Mouse (Mus musculus) limb, embryonic 13.5 days (tissue): Measurements from ENCODE around the gene Casc3. TPM values are rescaled to one million over a fixed set of nuclear protein-coding genes. Genes with fewer than 3 reads are reported as not detected.

Experiments used
- ATAC-seq: fragments of 200-750 bp; cut with Nextera tagmentation; 2 replicates; pipeline ENCODE4 v1.8.0; 2017; ENCODE audit warnings: low read depth, moderate number of reproducible peaks, moderate TSS enrichment; ENCODE audit not compliant: low FRiP score
- H3K27ac ChIP-seq: fragments of 300-500 bp; sonication (generic); 2 replicates; pipeline ENCODE4 v1.5.1; 2015; ENCODE audit warnings: inconsistent platforms, mild to moderate bottlenecking, moderate library complexity
- H3K27me3 ChIP-seq: fragments of 300-500 bp; sonication (generic); 2 replicates; pipeline ENCODE4 v1.6.1; 2015; ENCODE audit warnings: mild to moderate bottlenecking, inconsistent platforms
- H3K36me3 ChIP-seq: fragments of 300-500 bp; sonication (generic); 2 replicates; pipeline ENCODE4 v1.6.1; 2015; ENCODE audit warnings: inconsistent platforms, mild to moderate bottlenecking, moderate library complexity
- H3K4me1 ChIP-seq: fragments of 300-500 bp; sonication (generic); 2 replicates; pipeline ENCODE4 v1.6.1; 2015; ENCODE audit warnings: inconsistent platforms
- H3K4me2 ChIP-seq: fragments of 300-500 bp; sonication (generic); replicated peaks from 2 replicates; pipeline ENCODE4 v1.6.1; 2015; ENCODE audit warnings: inconsistent platforms, mild to moderate bottlenecking, moderate library complexity
- H3K4me3 ChIP-seq: fragments of 300-500 bp; sonication (generic); 2 replicates; pipeline ENCODE4 v1.5.1; 2015; ENCODE audit warnings: moderate library complexity, mild to moderate bottlenecking, inconsistent platforms
- H3K9ac ChIP-seq: fragments of 300-500 bp; sonication (generic); 2 replicates; pipeline ENCODE4 v1.6.1; 2015; ENCODE audit warnings: mild to moderate bottlenecking, inconsistent platforms
- H3K9me3 ChIP-seq: fragments of 300-500 bp; sonication (generic); 2 replicates; pipeline ENCODE4 v1.6.1; 2016; ENCODE audit warnings: inconsistent platforms
- WGBS: fragments of 180-500 bp; shearing (Covaris S2); methylation state at CpG from one replicate; pipeline ENCODE4 v1.1.7; 2015; 5-methylcytosine and 5-hydroxymethylcytosine counted together
- polyA plus RNA-seq: library from polyadenylated mRNA; unstranded; fragments of >200 nt; fragmentation: Nextera tagmentation; extraction: Ambion mirVana; gene quantifications from 2 replicates; pipeline ENCODE4 v1.2.1, GENCODE M21; 2015

Casc3 gene
- polyA plus RNA-seq, 1 experiment from 2014 or later = 39.5 TPM

GRCm38 (mm10) chr11:98786359-98787214, 18.1 kb upstream of the Casc3 start:
- Histone ChIP-seq H3K4me2 (peak overlapping the region; percentile 44), H3K4me1 (peaks cover 72% of the 10 kb centered on the region), H3K27me3 (no peaks in the 10 kb centered on the region), H3K9me3 (no peaks in the 10 kb centered on the region), H3K27ac (peak overlapping the region; percentile 86), H3K36me3 (no peaks in the 10 kb centered on the region), H3K9ac (no peak overlapping the region), H3K4me3 (no peak overlapping the region)
- WGBS = 3% methylated on average over 15 of the region's 15 CpGs
- ATAC-seq = peak; percentile 24

GRCm38 (mm10) chr11:98787229-98787628, 17.5 kb upstream of the Casc3 start:
- Histone ChIP-seq H3K27ac (peak overlapping the region; percentile 52), H3K4me3 (no peak overlapping the region), H3K27me3 (no peaks in the 10 kb centered on the region), H3K36me3 (no peaks in the 10 kb centered on the region), H3K4me1 (peaks cover 66% of the 10 kb centered on the region), H3K9me3 (no peaks in the 10 kb centered on the region), H3K9ac (no peak overlapping the region), H3K4me2 (peak overlapping the region; percentile 44; the same call in 1 of the 2 replicates)
- no peak for ATAC-seq
- WGBS = 37% methylated on average over 7 of the region's 7 CpGs

- H3K9ac ChIP-seq = no peak overlapping the region
- no peak for ATAC-seq
- H3K9me3 ChIP-seq = no peaks in the 10 kb centered on the region
- no peak overlapping the region for H3K4me2 ChIP-seq
- H3K27ac ChIP-seq = peak overlapping the region; percentile 52; the same call in 1 of the 2 replicates
- 88% methylated on average over 1 of the region's 1 CpGs for WGBS
- H3K27me3 ChIP-seq = no peaks in the 10 kb centered on the region
- H3K4me1 ChIP-seq = peaks cover 61% of the 10 kb centered on the region
- H3K4me3 ChIP-seq = no peak overlapping the region
- no peaks in the 10 kb centered on the region for H3K36me3 ChIP-seq
Observed at GRCm38 (mm10) chr11:98787691-98788090, 17.0 kb upstream of the Casc3 start.

- Histone ChIP-seq H3K9me3 (no peaks in the 10 kb centered on the region), H3K36me3 (no peaks in the 10 kb centered on the region), H3K27ac (peak overlapping the region; percentile 78; the same call in 1 of the 2 replicates), H3K4me3 (peak overlapping the region; percentile 58; the same call in 1 of the 2 replicates), H3K27me3 (no peaks in the 10 kb centered on the region), H3K9ac (no peak overlapping the region), H3K4me2 (peak overlapping the region; percentile 91), H3K4me1 (peaks cover 57% of the 10 kb centered on the region)
- WGBS = 91% methylated on average over 5 of the region's 5 CpGs
- ATAC-seq = no peak
Observed at GRCm38 (mm10) chr11:98788139-98788538, 16.6 kb upstream of the Casc3 start.

- H3K4me1 ChIP-seq = peaks cover 55% of the 10 kb centered on the region
- peak; percentile 77 for ATAC-seq
- 12% methylated on average over 18 of the region's 18 CpGs for WGBS
Observed at GRCm38 (mm10) chr11:98788550-98789218, 16.0 kb upstream of the Casc3 start.

GRCm38 (mm10) chr11:98789219-98789807, 15.4 kb upstream of the Casc3 start:
- Histone ChIP-seq H3K27me3 (no peaks in the 10 kb centered on the region), H3K9ac (peak overlapping the region; percentile 68), H3K36me3 (no peaks in the 10 kb centered on the region), H3K9me3 (no peaks in the 10 kb centered on the region), H3K27ac (peak overlapping the region; percentile 65), H3K4me2 (peak overlapping the region; percentile 91), H3K4me3 (peak overlapping the region; percentile 58), H3K4me1 (peaks cover 55% of the 10 kb centered on the region)
- 1% methylated on average over 25 of the region's 25 CpGs for WGBS
- peak; percentile 16; the same call in 1 of the 2 replicates for ATAC-seq

More at GRCm38 (mm10) chr11:98788550-98789218, 16.0 kb upstream of the Casc3 start:
- no peaks in the 10 kb centered on the region for H3K9me3 ChIP-seq
- H3K27ac ChIP-seq = peak overlapping the region; percentile 78
- no peaks in the 10 kb centered on the region for H3K27me3 ChIP-seq
- H3K9ac ChIP-seq = peak overlapping the region; percentile 68
- peak overlapping the region; percentile 91 for H3K4me2 ChIP-seq
- H3K36me3 ChIP-seq = no peaks in the 10 kb centered on the region
- peak overlapping the region; percentile 58 for H3K4me3 ChIP-seq

- Histone ChIP-seq H3K27ac (peak overlapping the region; percentile 65; the same call in 1 of the 2 replicates), H3K9me3 (no peaks in the 10 kb centered on the region), H3K27me3 (no peaks in the 10 kb centered on the region), H3K4me3 (peak overlapping the region; percentile 58), H3K4me1 (peaks cover 52% of the 10 kb centered on the region), H3K36me3 (no peaks in the 10 kb centered on the region), H3K4me2 (peak overlapping the region; percentile 91), H3K9ac (peak overlapping the region; percentile 68)
- WGBS = 29% methylated on average over 5 of the region's 5 CpGs
- no peak for ATAC-seq
Observed at GRCm38 (mm10) chr11:98789824-98790223, 14.9 kb upstream of the Casc3 start.

- Histone ChIP-seq H3K4me3 (no peak overlapping the region), H3K4me2 (no peak overlapping the region), H3K27ac (no peak overlapping the region), H3K4me1 (peaks cover 43% of the 10 kb centered on the region), H3K36me3 (no peaks in the 10 kb centered on the region), H3K9ac (no peak overlapping the region), H3K9me3 (no peaks in the 10 kb centered on the region), H3K27me3 (no peaks in the 10 kb centered on the region)
- 80% methylated on average over 5 of the region's 5 CpGs for WGBS
- ATAC-seq = no peak
Observed at GRCm38 (mm10) chr11:98790631-98791205, 14.0 kb upstream of the Casc3 start.

GRCm38 (mm10) chr11:98791448-98791847, 13.3 kb upstream of the Casc3 start:
- WGBS = 73% methylated on average over 1 of the region's 1 CpGs
- Histone ChIP-seq H3K4me3 (no peak overlapping the region), H3K4me2 (no peak overlapping the region), H3K36me3 (no peaks in the 10 kb centered on the region), H3K27me3 (no peaks in the 10 kb centered on the region), H3K4me1 (peaks cover 36% of the 10 kb centered on the region), H3K9ac (no peak overlapping the region), H3K9me3 (no peaks in the 10 kb centered on the region), H3K27ac (no peak overlapping the region)
- no peak for ATAC-seq

GRCm38 (mm10) chr11:98792081-98792480, 12.6 kb upstream of the Casc3 start:
- ATAC-seq = no peak
- H3K9ac ChIP-seq = no peak overlapping the region
- H3K27me3 ChIP-seq = no peaks in the 10 kb centered on the region
- no peaks in the 10 kb centered on the region for H3K9me3 ChIP-seq
- no peak overlapping the region for H3K27ac ChIP-seq
- no peak overlapping the region for H3K4me3 ChIP-seq
- H3K4me2 ChIP-seq = no peak overlapping the region
- H3K4me1 ChIP-seq = peaks cover 31% of the 10 kb centered on the region
- no peaks in the 10 kb centered on the region for H3K36me3 ChIP-seq
- 18% methylated on average over 4 of the region's 4 CpGs for WGBS

- H3K27me3 ChIP-seq = no peaks in the 10 kb centered on the region
- peak overlapping the region; percentile 100 for H3K9ac ChIP-seq
- H3K4me1 ChIP-seq = peaks cover 36% of the 10 kb centered on the region
- WGBS = under 1% methylated on average over 27 of the region's 30 CpGs
- H3K27ac ChIP-seq = peak overlapping the region; percentile 100
- peak; percentile 49 for ATAC-seq
- H3K4me3 ChIP-seq = peak overlapping the region; percentile 100
- peaks cover 12% of the 10 kb centered on the region for H3K36me3 ChIP-seq
- no peaks in the 10 kb centered on the region for H3K9me3 ChIP-seq
- peak overlapping the region; percentile 99 for H3K4me2 ChIP-seq
Observed at GRCm38 (mm10) chr11:98794469-98795014, 10.2 kb upstream of the Casc3 start.
